Mouse (Mus musculus): Measurements from ENCODE around the gene Upk1a.

Gene Upk1a

DNA sequence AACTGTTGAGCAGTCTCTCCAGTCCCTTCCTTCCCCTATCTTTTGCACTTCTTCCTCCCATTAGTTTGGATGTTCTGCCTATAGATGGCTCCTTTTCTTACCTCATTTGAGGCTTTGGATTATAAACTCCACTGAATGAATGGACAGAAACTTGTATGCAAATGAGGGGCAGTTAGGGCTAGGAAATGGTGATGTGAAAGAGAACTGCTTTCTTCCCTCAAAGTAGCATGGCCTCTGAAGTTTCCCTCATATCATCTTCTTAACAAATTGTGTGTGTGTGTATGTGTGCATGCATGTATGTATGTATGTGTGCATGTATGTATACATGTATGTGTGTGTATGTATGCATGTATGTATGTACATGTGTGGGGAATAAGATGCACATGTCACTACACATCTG, 16.4 kb upstream of the Upk1a start:
- Histone ChIP-seq H3K4me3 (replicated peaks; ENCODE audit: low read length) (no peak overlapping the region), H3K4me1 (replicated peaks; ENCODE audit: low read depth, low read length) (peaks cover 40% of the 10 kb centered on the region), H3K36me3 (ENCODE audit: insufficient read depth, low read length) (peaks cover 9% of the 10 kb centered on the region), H3K9me3 (ENCODE audit: low read length) (no peaks in the 10 kb centered on the region), H3K27me3 (ENCODE audit: insufficient read depth, low read length) (peaks cover 26% of the 10 kb centered on the region)
- TF ChIP-seq NANOG (IDR thresholded peaks at IDR 0.05; ENCODE audit: borderline replicate concordance, low read length) (no peak), CTCF (conservative IDR thresholded peaks at IDR 0.05; ENCODE audit: low read length) (no peak), POU5F1 (IDR thresholded peaks at IDR 0.05; ENCODE audit: borderline replicate concordance, low read length) (no peak)

DNA sequence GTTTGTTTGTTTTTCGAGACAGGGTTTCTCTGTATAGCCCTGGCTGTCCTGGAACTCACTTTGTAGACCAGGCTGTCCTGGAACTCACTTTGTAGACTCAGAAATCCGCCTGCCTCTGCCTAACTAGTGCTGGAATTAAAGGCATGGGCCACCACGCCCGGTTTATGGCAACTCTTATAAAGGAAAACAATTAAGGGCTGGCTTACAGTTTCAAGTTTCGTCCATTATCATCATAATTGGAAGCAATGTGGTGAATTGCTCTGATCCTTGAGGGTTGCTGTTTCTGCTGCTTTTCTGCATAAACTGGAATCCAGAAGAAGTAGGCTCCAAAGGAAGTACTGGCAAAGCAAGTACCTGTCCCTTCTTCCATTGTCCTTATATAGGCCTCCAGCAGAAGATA, 14.0 kb upstream of the Upk1a start:
- Histone ChIP-seq H3K4me3 (replicated peaks; ENCODE audit: low read length) (peak overlapping the region; percentile 96), H3K4me1 (replicated peaks; ENCODE audit: low read depth, low read length) (peaks cover 47% of the 10 kb centered on the region), H3K27me3 (ENCODE audit: insufficient read depth, low read length) (peaks cover 3% of the 10 kb centered on the region), H3K36me3 (ENCODE audit: insufficient read depth, low read length) (peaks cover 31% of the 10 kb centered on the region), H3K9me3 (ENCODE audit: low read length) (no peaks in the 10 kb centered on the region)
- TF ChIP-seq CTCF (conservative IDR thresholded peaks at IDR 0.05; ENCODE audit: low read length) (no peak; the same call in 1 of the 2 replicates), NANOG (IDR thresholded peaks at IDR 0.05; ENCODE audit: borderline replicate concordance, low read length) (peak; percentile 23; the same call in 1 of the 2 replicates), POU5F1 (IDR thresholded peaks at IDR 0.05; ENCODE audit: borderline replicate concordance, low read length) (no peak)

DNA sequence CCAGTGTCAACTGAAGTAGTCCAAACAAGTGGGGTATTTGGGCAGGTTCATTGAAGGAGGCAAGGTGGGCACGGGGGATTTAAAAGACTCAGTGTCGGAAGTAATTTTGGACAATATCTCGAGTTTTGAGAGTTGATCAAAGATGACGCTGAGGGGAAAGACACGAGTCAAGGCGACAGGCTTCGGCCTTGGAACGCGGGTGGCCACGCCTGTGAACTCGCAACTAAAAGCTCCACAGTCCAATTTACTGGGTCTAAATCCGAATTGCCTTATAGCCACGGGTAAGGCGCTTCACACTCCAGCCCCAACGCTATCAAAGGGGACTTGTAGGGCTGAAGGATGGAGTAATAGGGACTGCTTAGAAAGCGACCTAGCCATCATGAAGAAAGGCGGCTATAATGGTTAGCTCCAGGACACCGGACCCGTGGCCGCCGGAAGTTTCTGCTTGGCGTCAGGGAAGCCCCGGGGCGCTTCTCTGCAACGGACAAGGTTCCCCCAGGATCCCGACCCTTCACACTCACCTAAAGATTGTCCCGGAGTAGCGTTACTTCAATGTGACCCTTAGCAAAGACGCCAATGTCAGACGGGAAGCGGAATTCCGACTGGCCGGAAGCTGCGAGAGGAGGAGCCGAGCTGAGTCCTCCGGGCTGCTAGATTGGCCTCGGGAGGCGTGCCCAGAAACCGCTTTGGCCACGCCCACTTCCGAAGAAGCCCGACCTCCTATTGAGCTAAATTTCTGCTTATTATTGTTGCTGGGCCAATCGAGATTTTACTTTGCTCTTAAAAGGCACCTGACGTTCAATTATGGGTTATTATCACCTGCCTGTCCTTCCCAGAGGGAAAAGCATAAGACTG, 13.1 kb upstream of the Upk1a start, which contains the start of gene Cox6b1:
Gene Cox6b1, minus strand, starts transcription at position 622 of the 855 bp plus-strand sequence.
- peaks cover 55% of the 10 kb centered on the region for H3K4me1 ChIP-seq (replicated peaks; ENCODE audit: low read depth, low read length)
- no peaks in the 10 kb centered on the region for H3K9me3 ChIP-seq (ENCODE audit: low read length)
- TF ChIP-seq POU5F1 (IDR thresholded peaks at IDR 0.05; ENCODE audit: borderline replicate concordance, low read length) (no peak), CTCF (conservative IDR thresholded peaks at IDR 0.05; ENCODE audit: low read length) (no peak), NANOG (IDR thresholded peaks at IDR 0.05; ENCODE audit: borderline replicate concordance, low read length) (no peak)
- peaks cover 39% of the 10 kb centered on the region for H3K36me3 ChIP-seq (ENCODE audit: insufficient read depth, low read length)
- peak within 1 kb of the TSS; percentile 96 for H3K4me3 ChIP-seq (replicated peaks; ENCODE audit: low read length)
- H3K27me3 ChIP-seq (ENCODE audit: insufficient read depth, low read length): no peaks in the 10 kb centered on the region

DNA sequence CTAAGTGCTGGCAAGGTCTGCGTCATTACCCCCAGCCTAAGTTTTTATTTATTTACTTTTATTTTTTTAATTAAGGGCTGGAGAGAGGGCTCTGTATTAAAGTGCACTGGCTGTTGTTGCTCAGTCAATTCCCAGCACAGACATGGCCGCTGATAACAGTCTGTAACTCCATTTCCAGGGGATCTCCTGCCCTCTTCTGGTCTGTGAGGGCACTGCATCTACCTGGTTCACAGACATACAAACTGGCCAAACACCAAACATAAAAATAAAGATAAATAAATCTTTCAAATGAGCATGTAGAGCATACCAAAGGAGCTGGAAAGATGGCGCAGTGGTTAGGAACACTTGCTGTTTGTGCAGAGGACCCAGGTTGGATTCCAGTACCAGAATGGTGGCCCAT, 6.6 kb upstream of the Upk1a start:
- H3K4me1 ChIP-seq (replicated peaks; ENCODE audit: low read depth, low read length): peaks cover 76% of the 10 kb centered on the region
- TF ChIP-seq CTCF (conservative IDR thresholded peaks at IDR 0.05; ENCODE audit: low read length) (peak; percentile 96), POU5F1 (IDR thresholded peaks at IDR 0.05; ENCODE audit: borderline replicate concordance, low read length) (no peak), NANOG (IDR thresholded peaks at IDR 0.05; ENCODE audit: borderline replicate concordance, low read length) (no peak)
- H3K4me3 ChIP-seq (replicated peaks; ENCODE audit: low read length): no peak overlapping the region
- H3K9me3 ChIP-seq (ENCODE audit: low read length): 0 out of 2 replicates have a peak, but pooled peaks cover 4% of the 10 kb centered on the region
- no peaks in the 10 kb centered on the region for H3K27me3 ChIP-seq (ENCODE audit: insufficient read depth, low read length)
- H3K36me3 ChIP-seq (ENCODE audit: insufficient read depth, low read length): peaks cover 71% of the 10 kb centered on the region

DNA sequence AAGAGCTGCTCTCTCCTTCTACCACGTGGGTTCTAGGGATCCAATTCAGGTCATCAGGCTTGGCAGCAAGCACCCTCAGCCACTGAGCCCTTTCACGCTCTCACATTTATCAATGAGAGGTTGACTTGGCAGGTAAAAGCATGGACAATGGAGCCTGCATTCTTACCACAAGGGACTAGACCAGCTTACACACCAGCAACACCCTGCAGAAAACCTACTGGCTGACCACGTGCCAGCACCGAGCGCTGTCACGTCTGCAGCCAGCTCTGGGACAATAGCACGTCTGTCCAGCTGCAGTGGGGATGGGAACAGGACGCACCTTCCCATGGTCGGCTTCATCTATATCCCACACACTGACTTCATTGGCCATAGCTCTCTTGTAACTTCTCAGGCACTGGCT, 6.0 kb upstream of the Upk1a start:
- no peak overlapping the region for H3K4me3 ChIP-seq (replicated peaks; ENCODE audit: low read length)
- peaks cover 65% of the 10 kb centered on the region for H3K36me3 ChIP-seq (ENCODE audit: insufficient read depth, low read length)
- TF ChIP-seq POU5F1 (IDR thresholded peaks at IDR 0.05; ENCODE audit: borderline replicate concordance, low read length): no peak
- no peak for TF ChIP-seq NANOG (IDR thresholded peaks at IDR 0.05; ENCODE audit: borderline replicate concordance, low read length)
- TF ChIP-seq CTCF (conservative IDR thresholded peaks at IDR 0.05; ENCODE audit: low read length): no peak
- H3K27me3 ChIP-seq (ENCODE audit: insufficient read depth, low read length): no peaks in the 10 kb centered on the region
- H3K9me3 ChIP-seq (ENCODE audit: low read length): 0 out of 2 replicates have a peak, but pooled peaks cover 4% of the 10 kb centered on the region
- peaks cover 73% of the 10 kb centered on the region for H3K4me1 ChIP-seq (replicated peaks; ENCODE audit: low read depth, low read length)

DNA sequence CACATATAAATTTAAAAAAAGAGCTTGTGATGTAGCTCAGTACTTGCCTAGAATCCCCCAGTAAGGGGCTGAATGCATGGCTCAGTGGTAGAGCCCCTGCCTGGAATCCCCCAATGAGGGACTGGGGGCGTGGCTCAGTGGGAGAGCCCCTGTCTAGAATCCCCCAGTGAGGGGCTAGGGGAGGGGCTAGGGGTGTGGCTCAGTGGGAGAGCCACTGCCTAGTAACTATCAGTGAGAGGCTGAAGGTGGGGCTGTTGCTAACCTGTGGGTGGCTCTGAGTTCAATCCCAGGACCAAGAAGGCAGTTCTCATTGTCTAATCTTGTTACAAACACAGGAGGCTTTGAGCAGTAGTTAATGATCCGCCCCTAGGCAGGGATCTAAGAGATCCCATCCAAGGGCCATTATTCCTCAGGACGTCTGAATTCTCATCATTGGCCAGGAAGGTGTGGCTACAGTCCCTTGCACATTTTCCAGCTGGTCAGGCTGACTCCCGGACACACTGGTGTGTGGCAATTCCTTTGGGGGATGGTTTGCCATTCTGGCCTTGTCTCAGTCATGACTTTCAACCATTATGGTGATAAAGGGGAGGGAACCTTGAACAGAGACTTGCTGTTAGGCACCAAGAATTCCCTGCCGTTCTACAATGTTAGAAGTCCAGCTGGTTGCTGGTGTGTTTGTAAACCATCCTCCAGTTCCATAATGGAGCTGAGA, 2.6 kb upstream of the Upk1a start:
- Histone ChIP-seq H3K4me1 (replicated peaks; ENCODE audit: low read depth, low read length) (peaks cover 63% of the 10 kb centered on the region), H3K4me3 (replicated peaks; ENCODE audit: low read length) (no peak overlapping the region), H3K36me3 (ENCODE audit: insufficient read depth, low read length) (peaks cover 37% of the 10 kb centered on the region), H3K27me3 (ENCODE audit: insufficient read depth, low read length) (peaks cover 5% of the 10 kb centered on the region; the same call in 1 of the 2 replicates), H3K9me3 (ENCODE audit: low read length) (0 out of 2 replicates have a peak, but pooled peaks cover 4% of the 10 kb centered on the region)
- no peak for TF ChIP-seq POU5F1 (IDR thresholded peaks at IDR 0.05; ENCODE audit: borderline replicate concordance, low read length)
- TF ChIP-seq NANOG (IDR thresholded peaks at IDR 0.05; ENCODE audit: borderline replicate concordance, low read length): no peak
- TF ChIP-seq CTCF (conservative IDR thresholded peaks at IDR 0.05; ENCODE audit: low read length): no peak

DNA sequence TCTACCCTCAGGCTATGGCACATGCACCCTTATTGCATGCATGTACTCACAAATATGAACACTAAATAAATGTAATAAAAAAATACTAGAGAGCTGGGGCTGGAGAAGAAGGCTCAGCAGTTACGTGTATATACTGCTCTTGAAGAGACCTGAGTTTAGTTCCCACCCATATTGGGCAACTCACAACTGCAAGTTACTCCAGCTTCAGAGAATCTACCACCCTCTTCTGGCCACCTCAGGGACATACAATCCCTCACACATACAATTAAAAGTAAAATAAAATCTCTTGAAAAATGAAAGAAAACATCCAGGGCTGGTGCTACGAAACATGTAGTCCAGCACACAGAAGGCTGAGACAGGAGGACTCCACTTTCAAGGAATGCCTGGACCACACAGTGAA, 1.8 kb upstream of the Upk1a start:
- H3K4me3 ChIP-seq (replicated peaks; ENCODE audit: low read length): no peak overlapping the region

More for the DNA sequence above, 1.8 kb upstream of the Upk1a start:
- peaks cover 36% of the 10 kb centered on the region for H3K36me3 ChIP-seq (ENCODE audit: insufficient read depth, low read length)
- H3K27me3 ChIP-seq (ENCODE audit: insufficient read depth, low read length): peaks cover 5% of the 10 kb centered on the region; the same call in 1 of the 2 replicates
- TF ChIP-seq CTCF (conservative IDR thresholded peaks at IDR 0.05; ENCODE audit: low read length): peak; percentile 18; the same call in 1 of the 2 replicates
- no peak for TF ChIP-seq POU5F1 (IDR thresholded peaks at IDR 0.05; ENCODE audit: borderline replicate concordance, low read length)
- no peak for TF ChIP-seq NANOG (IDR thresholded peaks at IDR 0.05; ENCODE audit: borderline replicate concordance, low read length)
- peaks cover 66% of the 10 kb centered on the region for H3K4me1 ChIP-seq (replicated peaks; ENCODE audit: low read depth, low read length)
- H3K9me3 ChIP-seq (ENCODE audit: low read length): 0 out of 2 replicates have a peak, but pooled peaks cover 4% of the 10 kb centered on the region
